Mouse (Mus musculus) MN1 (cell line): ENCODE measurements at regions not wholly inside any gene's neighbourhood (a gene's known extent, or its start where the extent isn't known, plus 50 kb on each side); places are given as distances from the start of the nearest gene placed in this dataset.

Experiments used
- DNase-seq: peaks from one replicate; pipeline ENCODE4 v3.0.0-alpha.2; 2016; ENCODE audit warnings: low spot score

DNA sequence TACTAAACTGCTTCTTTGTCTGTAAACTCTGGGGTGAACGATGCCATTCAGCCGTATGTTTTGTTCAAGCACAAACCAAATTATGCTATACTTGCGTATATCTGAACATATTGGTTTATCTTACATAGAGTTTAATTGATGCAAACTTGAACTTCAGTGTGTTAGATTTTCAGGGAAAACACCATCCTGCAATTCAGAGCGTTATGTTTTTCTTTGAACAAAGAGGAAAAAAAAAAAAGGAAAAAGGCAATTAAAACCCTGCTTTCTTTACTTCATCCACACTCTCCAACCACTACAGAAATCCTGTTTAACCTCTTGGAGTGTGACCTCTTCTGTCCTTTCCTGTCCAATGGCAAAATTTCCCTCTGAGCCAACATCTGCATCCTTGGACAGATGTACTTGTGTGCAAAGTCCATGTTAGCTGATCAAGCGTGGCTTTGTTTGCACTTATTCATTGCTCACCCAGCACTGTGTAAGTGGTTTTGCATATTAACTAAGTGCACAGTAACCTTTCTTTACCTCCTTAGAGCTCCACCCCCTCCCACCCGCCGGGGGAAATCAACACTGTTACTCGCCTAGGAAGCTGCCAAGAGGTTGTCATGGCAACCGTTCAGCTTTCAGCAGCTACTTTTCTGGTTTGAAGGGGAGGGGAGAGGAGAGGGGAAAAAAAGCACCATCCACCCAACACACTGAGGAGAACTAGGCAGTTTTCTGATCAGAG lies 174.4 kb upstream of the Klf12 start:
- DNase-seq, result peak; percentile 19

DNA sequence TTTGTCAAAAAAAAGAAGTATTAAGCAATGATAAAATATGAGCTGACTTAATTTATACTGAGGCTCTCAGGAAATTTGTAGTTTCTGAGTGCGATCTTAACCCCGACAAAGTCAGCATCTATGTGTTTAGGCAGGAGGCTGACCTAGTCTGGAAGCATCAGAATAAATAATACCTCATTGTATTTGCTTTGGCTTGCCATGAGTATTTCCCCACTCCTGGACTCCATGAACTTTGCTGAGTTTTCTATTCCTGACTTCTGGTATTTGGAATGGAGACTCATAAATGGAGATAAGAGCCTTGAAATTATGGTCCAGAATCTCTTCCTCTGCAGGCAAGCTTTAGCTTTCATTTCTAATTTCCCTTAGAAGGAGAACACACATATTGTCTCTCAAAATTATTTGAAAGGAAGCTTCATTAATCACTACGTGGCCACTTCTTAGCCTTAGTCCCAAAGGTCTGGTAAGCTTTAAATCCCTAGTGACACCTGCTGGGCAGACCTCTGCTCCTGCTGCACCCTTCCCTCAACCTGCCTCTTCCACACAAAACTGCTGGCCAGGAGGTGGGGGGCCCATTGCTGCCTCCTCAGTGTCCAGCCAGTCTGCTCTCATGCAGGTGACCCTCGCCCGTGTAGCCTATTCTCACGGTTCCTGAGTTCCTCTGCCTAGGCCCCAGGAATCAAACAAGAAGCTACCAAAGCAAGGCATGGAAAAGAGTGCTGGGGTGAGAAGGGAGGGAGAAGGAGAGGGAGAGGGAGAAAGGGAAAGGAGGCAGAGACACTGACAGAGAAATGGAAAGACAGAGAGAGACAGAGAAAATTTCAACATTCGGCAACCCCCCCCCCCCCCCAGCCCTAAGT lies 173.6 kb upstream of the Klf12 start:
- DNase-seq, result no peak

DNA sequence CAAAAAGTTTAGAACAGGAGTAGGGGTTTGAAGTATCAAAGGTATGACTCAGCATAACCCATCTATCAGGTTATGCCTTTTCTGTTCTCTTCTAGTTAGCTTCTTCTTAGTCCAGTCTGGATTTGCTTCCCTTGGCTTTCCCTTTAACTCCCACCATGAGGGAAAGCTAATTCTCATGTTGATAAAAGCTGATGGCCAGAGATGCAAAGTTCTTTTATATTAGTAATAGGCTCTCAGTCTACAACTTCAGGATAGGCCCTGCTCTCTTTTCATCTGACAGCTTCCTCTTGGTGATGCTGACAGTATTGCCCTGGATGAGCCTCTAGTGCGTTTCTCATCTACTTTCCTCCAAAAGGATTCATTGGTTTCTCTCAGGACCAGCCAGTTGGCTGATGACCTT lies 161.7 kb upstream of the Klf12 start:
- no peak for DNase-seq

DNA sequence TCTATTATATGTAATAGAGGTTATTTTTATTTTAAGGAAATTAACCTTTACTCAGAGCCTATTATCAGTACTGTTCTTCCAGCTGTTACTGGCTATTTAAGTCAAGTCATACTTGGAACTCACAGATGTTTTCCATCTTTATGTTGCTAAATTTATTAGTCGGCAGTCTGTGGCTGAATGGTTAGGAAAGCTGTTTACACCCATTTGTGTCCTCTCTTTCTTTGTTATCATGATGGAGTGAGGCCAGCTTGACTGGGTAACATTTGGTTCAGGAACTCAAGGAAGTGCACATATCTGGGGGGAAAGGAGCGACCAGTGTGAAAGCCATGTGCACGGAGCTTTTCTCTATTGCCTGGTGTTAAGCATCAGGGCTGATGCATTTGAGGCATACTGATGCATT lies 160.4 kb upstream of the Klf12 start:
- DNase-seq, result no peak

DNA sequence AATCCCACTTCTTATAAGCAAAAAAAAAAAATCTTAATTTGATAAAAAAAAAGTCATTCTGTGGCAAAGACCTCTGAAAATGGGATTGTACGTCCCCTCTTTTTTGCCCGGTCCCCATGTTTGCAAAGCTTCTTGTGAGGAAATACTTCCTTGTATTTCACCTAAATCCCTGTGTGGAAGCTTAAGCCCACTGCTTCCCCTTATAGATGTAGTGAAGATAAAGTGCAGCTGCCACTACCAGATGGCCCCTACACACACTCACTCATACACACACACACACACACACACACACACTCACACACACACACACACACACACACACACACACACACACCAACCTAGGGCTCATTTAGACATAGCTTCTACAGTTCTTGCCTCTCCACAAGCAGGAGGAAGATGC lies 159.6 kb upstream of the Klf12 start:
- no peak for DNase-seq

DNA sequence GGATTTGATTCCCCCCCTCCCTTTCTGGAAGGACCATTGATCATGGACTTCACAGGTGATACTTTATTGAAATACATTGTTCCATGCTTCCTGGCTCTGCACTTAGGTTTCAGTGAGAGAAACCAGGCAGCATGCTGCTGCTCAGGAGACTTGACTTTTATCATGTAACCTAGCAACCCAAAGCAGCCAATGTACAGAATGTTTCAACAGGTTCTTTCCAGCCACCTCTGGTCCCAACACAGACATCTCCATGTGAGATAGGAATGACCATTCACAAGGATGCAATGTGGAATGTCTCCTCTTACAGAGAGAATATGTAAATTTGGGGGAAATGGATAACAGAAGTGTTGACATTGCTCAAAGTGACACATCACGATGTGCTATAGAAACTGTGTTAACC lies 153.1 kb upstream of the Klf12 start:
- DNase-seq, result no peak

DNA sequence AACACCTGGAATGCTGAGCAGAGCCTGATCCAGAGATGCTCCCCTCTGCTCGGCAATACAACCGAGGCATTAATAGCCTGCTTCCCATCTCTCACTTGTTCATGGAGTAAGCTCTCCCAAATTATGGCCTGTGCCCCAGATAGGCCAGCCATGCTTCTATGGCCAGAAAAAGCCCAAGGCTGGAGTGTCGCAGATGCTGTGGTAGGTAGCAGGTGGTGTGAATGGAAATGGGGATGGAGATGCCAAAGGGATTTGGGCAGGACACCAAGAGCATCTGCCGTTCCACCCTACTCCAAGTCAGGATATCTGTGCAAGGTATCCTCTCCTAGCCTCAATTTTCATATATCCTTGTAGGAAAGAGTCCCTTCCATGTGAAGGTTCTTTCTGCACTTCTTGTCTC lies 145.2 kb upstream of the Klf12 start:
- DNase-seq, result no peak

DNA sequence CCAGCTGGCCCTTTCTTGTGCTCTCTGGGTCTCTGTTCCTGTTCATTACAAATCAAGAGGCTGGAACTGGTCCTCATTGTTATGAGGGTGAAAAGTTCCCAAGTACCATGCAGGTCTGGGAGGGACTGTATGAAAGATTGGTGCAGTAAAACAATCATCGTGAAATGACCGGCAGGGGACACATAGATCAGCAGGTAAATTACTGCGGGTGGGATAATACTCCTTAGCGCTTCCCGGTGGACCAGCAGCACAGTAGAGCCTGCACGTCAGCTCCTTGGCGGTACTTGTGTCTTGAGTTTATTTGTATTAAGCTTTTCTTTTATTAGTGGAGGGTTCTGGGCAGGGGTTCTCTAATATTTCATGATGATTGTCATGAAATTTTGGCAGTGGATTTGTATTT lies 141.9 kb upstream of the Klf12 start:
- DNase-seq, result no peak

DNA sequence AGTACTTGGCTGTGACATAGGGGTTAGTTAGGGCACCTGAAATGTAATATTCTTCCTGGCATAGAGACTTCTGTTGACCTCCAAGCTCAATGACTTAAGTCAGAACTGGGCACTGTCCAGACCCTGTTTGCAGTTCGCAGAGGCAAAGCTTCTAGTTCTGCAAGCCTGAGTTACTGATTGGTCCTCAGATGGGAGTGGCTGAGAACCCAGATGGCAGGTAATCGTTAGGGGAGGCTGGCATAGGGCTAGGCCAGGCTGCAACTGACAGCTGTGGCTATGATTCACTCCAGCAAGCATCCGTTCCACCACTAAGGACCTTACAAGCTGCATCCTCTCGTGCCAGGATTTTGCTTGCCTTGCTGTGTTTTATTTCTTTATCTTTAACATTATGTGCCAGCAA lies 139.3 kb upstream of the Klf12 start:
- DNase-seq, result no peak

DNA sequence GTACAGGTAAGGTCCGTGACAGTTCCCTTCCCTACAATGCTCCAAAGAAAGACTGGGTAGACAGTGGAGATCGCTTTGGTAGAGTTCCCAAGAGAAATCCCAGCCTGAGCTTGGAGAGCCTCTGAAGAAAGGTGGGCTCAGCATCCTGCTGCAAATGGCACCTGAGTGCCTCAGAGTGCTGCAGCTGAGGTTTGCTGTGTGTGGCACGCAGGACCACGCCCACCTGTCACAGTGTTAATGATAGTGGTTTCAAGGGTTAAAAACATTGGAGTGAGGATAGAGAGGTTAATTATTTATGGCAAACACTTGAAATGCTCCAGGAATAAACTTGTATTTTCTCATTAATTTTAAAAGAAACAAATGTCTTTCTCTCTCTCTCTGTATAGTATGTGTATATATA lies 137.2 kb upstream of the Klf12 start:
- no peak for DNase-seq

DNA sequence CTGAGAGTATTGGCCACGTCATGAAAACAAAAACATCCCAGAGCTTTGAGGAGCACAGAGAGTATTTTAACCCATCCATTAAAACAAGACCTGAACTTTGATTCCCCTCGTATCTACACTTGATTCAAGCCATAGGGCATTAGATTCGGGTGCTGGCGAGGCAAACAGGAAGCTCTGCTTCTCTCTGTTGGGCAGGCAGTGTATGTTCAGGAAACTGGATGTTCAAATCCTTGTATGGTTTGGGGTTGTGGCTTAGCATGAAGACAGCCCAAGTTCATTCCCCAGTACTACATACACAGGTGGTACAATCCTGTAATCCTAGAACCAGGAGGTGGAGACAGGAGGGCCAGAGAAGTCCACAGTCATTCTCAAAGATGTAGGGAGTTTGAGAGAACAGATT lies 130.6 kb upstream of the Klf12 start:
- DNase-seq, result no peak

DNA sequence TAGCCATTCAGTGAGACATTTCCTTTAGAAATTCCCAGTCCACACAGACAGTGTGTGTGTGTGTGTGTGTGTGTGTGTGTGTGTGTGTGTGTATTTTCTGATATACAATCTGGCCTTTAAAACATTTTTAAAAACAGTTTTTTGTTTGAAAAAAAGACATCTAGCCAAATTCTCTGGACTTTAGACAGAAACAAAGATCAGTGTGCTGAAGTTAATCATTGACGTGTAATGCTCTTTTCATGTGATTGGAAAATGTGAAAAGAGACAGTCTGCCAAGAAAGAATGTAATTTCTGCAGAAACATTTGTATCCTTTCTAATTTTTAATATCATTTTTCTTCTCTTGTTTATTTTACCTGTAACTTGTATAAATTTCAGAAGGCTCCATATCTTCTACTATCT lies 127.7 kb upstream of the Klf12 start:
- no peak for DNase-seq

DNA sequence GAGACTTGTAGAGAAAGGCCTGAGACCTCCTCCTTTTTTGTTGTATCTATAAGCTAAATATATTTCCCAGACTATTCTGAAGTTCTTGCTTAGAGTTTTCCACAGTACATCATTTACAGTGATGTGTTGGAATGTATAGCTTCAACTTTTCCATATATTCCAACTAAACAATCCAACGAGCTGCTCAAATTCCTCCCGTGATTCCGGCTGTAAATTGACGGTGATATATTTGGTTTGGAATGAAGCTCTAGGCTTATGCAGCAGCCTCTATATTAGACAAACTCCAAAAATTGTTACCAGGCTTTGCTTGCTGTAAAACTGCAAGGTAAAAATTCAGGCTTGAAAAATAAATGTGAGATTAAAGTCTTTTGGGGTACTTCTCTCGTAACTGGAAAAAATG lies 112.7 kb upstream of the Klf12 start:
- DNase-seq, result no peak

DNA sequence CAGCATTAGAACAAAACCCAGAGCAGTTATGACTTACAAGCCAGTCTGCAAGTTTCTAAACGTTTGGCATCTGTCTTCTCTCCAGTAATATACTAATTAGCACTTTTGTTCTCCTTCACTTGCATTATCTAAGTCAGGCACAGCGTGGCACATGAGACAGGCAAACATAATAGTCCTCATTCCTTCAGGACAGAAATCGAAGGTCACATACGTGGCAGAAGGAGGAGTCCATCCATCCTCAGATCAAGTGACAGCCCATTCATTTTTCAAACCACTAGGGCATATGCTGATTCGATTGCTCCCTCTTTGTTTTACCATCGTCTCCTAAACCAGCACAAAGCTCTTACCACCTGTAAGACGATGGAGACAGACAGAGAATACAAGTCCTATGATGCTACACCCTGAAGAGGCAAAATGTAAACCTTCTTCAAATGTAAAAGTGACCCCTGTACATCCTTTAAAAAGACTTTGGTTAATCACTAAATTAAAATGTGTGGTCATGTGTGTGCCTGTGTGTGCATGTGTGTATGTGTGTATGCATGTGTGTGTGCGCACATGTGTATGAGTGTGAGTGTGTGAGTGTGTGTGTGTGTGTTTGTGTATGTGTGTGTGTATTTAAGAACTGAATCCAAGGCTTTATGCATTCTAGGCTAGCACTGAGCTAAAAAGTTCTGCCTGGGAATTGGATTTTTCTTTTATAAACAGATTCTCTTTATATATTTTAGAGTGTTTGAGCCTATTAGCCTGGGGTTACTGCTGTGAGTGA lies 90.9 kb upstream of the Klf12 start:
- DNase-seq, result no peak

DNA sequence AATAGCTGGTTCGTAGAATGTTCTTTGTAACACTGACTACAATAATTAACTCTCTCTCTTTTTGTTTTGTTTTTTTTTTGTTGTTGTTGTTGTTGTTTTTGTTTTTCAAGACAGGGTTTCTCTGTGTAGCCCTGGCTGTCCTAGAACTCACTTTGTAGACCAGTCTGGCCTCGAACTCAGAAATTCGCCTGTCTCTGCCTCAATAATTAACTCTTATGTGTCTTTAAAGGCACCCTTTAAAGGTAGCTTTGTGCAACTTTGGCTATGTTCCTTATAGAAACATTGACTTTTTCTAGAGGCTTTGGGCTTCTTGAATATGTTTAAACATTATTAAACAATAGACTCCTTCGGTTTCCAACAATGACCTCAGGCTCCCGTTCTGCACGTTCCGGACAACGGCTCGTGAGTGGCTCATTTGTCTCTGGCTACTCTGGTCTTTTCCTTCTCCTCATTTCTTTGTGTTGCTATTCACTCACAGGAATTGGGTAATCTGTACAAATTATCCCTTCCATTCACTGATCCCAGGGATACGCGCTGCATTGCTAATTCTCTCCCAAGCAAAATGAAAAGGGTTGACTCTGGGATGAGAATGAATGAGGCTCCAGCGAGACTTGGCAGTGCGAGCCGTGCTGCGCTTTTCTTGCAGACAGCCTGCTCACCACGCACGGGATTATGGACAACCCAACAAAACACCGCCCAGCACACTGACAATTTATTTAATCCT lies 90.2 kb upstream of the Klf12 start:
- DNase-seq, result no peak

DNA sequence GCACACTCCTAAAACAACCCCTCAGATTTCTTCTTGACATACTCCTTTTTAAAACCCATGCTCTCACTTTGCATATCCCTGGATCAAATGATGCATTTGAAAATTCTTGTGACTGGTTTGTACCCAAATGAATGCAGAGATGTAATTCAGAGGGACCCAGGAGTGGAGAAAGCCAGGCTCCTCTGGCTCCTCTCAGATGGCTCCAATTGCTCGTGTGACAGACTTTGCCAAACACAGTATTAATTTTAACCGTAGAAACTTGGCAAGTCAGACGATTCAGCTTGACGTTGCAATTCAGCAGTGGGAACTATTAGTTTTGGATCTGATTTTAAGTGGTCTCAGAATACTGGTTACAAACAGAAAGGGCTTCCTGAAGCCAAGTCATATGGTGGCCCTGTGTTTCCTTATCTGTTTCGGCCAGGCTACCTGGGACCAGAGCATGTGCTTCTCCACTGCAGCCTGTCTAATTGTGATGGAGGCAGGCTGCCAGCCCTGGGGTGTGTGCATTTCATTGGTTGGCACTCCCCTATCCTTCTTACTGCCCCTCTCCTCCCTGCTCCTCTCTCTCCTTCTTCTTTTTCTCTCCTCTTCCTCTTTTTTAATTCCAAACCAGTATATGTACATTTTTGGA lies 81.9 kb upstream of the Klf12 start:
- no peak for DNase-seq

DNA sequence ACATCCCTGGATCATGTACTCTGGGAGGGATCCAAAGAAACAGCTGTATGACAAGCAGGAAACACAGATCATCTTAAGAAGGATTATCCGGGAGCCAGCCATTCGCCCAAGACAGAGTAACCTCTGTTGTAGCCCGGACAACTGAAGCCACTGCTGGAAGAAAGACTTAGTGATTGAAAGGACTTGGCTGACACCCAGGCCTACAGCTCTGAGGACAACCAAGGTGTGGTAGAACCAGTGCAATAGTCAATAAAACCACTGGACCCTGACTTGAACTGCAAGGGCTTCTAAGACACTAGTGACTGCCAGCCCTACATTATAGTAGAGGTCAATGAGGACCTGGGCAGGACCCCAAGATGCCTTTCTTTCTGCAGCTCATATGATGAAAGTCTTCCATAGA lies 78.3 kb upstream of the Klf12 start:
- no peak for DNase-seq

DNA sequence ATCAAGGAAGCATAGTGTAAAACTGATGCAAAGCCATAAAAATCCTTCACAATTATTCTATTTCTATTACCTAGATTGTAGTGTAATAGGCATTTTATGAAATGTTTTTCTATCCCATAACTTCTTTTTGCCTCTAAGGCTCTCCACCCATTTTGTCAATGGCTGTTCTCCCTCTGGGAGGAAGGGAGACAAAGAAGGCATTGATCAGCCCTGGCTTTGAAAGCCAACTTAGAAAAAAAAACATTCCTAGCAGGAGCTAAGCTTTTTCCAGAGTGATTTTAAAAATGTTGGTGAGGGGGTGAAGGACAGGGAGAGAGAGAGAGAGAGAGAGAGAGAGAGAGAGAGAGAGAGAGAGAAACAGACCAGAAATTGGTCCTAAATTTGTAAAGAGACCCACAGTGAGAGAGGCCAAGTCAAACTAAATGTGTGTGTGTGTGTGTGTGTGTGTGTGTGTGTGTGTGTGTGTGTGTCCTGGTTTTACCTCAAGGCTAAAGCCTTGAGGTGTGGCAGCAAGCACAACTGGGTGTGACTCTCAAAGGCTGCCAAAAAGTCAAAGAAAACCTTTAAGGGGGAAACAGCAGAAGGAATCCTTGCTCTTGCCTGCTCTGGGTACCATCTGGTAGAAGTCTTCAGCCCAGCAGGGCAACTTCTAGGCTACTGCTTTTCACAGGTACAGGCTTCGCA lies 77.0 kb upstream of the Klf12 start:
- DNase-seq, result no peak

DNA sequence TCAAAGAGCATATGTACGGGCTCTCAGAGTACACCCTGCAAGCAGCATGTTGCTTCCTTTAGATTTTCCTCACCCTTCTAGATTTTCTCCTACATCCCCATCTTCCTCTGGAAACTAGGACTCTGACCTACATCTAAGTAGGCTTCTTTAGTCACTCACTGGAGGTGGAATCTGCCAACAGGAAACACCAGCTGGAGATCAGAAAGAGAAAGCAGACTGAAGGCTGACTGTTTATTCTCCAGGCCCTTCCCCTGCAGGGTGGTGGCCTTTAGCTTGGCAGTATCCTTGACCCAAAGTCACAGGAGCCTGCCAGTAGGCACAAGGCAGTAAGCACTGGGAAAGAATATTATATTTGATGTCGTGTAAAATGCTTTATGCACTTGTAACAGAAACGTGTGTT lies 75.4 kb upstream of the Klf12 start:
- DNase-seq, result no peak

DNA sequence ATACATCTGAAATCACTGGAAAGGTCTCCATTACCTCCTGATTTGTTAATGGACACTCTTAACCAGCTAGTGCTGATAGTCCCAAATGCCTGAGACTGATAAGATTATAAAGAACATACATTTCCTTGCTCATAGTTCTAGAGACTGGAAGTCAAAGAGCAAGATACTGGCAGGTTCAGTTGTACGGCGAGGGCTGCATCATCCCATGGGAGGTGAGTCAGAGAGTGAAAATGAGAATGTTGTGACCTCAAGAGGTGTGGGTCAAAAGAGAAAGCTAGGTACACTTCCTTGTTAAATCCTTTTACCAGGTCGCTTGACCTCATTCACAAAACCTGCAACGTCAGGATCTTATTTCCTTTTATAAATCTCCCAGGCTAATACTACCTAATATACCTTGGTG lies 72.7 kb upstream of the Klf12 start:
- DNase-seq, result no peak

DNA sequence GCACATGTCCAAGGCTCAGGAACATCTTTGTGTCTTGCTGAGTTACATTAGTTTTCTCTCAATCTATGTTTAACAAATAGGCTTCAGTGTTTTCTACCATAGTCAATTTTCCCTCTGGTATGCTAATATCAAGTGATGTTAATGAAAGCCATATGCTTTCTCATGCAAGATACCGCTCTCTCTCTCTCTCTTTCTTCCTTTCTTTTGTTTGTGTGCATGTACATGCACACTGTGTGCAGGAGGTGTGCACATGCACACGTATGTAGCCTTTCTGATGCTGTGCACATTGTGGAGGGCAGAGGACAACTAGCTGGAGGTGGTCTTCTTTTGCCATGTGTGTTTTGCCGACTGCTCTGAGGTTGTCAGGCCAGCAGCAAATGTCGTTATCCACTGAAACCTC lies 69.0 kb upstream of the Klf12 start:
- no peak for DNase-seq
